Mouse (Mus musculus) NIH3T3 (cell line): Measurements from ENCODE around the gene Nckap5.
"Not testable (repeated sequence)": the region's sequence is repeated elsewhere in the genome, so short reads cannot be mapped to it uniquely, and the experiment has no call there.

Experiments used
- DNase-seq: peaks from one replicate; pipeline ENCODE4 v3.0.0-alpha.2; 2012; ENCODE audit warnings: low read depth

Nckap5 gene

GRCm38 (mm10) chr1:126830031-126830927, at the start of gene Nckap5:
Gene Nckap5 (minus strand): TSS chr1:126830799.
- DNase-seq = peak; percentile 90

GRCm38 (mm10) chr1:126877495-126877894, 46.9 kb upstream of the Nckap5 start:
- DNase-seq = no peak

- no peak for DNase-seq
These were observed 37.8 kb upstream of the Nckap5 start for GRCm38 (mm10) chr1:126868372-126868771.

GRCm38 (mm10) chr1:126867912-126868311, 37.3 kb upstream of the Nckap5 start:
- DNase-seq = no peak

- DNase-seq = no peak
These were observed 35.0 kb upstream of the Nckap5 start for GRCm38 (mm10) chr1:126865591-126866086.

GRCm38 (mm10) chr1:126861816-126862215, 31.2 kb upstream of the Nckap5 start:
- no peak for DNase-seq

- no peak for DNase-seq
These were observed 29.9 kb upstream of the Nckap5 start for GRCm38 (mm10) chr1:126860537-126860936.

GRCm38 (mm10) chr1:126849481-126849880, 18.9 kb upstream of the Nckap5 start:
- no peak for DNase-seq

GRCm38 (mm10) chr1:126846317-126846716, 15.7 kb upstream of the Nckap5 start:
- no peak for DNase-seq

GRCm38 (mm10) chr1:126832885-126833284, 2.3 kb upstream of the Nckap5 start:
- no peak for DNase-seq

GRCm38 (mm10) chr1:126829031-126829430, 1.6 kb downstream of the Nckap5 start:
- DNase-seq = peak; percentile 27

- no peak for DNase-seq
These were observed 5.8 kb downstream of the Nckap5 start for GRCm38 (mm10) chr1:126824841-126825240.

- no peak for DNase-seq
These were observed 8.4 kb downstream of the Nckap5 start for GRCm38 (mm10) chr1:126822246-126822645.

GRCm38 (mm10) chr1:126817381-126818034, 13.1 kb downstream of the Nckap5 start:
- peak; percentile 95 for DNase-seq

GRCm38 (mm10) chr1:126806994-126807611, 23.5 kb downstream of the Nckap5 start:
- DNase-seq = peak; percentile 31

- peak; percentile 78 for DNase-seq
These were observed 24.1 kb downstream of the Nckap5 start for GRCm38 (mm10) chr1:126806548-126806947.

- no peak for DNase-seq
These were observed 28.2 kb downstream of the Nckap5 start for GRCm38 (mm10) chr1:126802405-126802804.

- peak; percentile 60 for DNase-seq
These were observed 28.9 kb downstream of the Nckap5 start for GRCm38 (mm10) chr1:126801706-126802105.

- DNase-seq = no peak
These were observed 31.2 kb downstream of the Nckap5 start for GRCm38 (mm10) chr1:126799379-126799798.

- DNase-seq = not testable (repeated sequence)
These were observed 50.2 kb downstream of the Nckap5 start for GRCm38 (mm10) chr1:126780354-126780941.

GRCm38 (mm10) chr1:126773947-126774346, 56.7 kb downstream of the Nckap5 start:
- DNase-seq = not testable (repeated sequence)

GRCm38 (mm10) chr1:126766971-126767370, 63.6 kb downstream of the Nckap5 start:
- DNase-seq = no peak
